In genomic region chr17:45193456-45194025, GRCm38 (mm10) we compare ENCODE assay signal across 14 mouse cellular contexts.
DNase-seq lines count a peak whose midpoint lies in the region; ATAC-seq lines count a peak whose summit lies in the region.
"Had no signal": no experiment of that assay in that cellular context is flagged by ENCODE, and none has a peak within 500 bp of the region (broad histone marks: within the 10 kb centered on the region; RNA-seq: fewer than 3 reads in every experiment).

No protein-coding gene starts in this region.

- WGBS in embryonic facial prominence, embryonic 11.5 days = 30% methylated on average over 11 of the region's 11 CpGs
- WGBS in embryonic facial prominence, embryonic 14.5 days = 12% methylated on average over 10 of the region's 11 CpGs

- peaks cover 11% of the 10 kb centered on the region; the same call in 1 of the 2 replicates for H3K4me1 ChIP-seq in embryonic facial prominence, embryonic 11.5 days (ENCODE audit: control insufficient read depth, insufficient read depth, low read length)
- H3K4me1 ChIP-seq in embryonic facial prominence, embryonic 14.5 days (ENCODE audit: control insufficient read depth, insufficient read depth, low read length) = peaks cover 18% of the 10 kb centered on the region
- H3K4me1 ChIP-seq: heart, embryonic 15.5 days; stomach, embryonic 15.5 days had no signal

- no peaks in the 10 kb centered on the region for H3K27me3 ChIP-seq in embryonic facial prominence, embryonic 11.5 days (ENCODE audit: control insufficient read depth, insufficient read depth, low read length)
- no peaks in the 10 kb centered on the region for H3K27me3 ChIP-seq in embryonic facial prominence, embryonic 14.5 days (replicated peaks; ENCODE audit: control insufficient read depth, insufficient read depth, low read length)
- H3K27me3 ChIP-seq: heart, embryonic 15.5 days; stomach, embryonic 15.5 days had no signal

- H3K36me3 ChIP-seq in embryonic facial prominence, embryonic 11.5 days (replicated peaks; ENCODE audit: control insufficient read depth, insufficient read depth, low read depth, low read length) = no peaks in the 10 kb centered on the region
- H3K36me3 ChIP-seq in embryonic facial prominence, embryonic 14.5 days (ENCODE audit: control insufficient read depth, insufficient read depth, low read length) = no peaks in the 10 kb centered on the region
- H3K36me3 ChIP-seq: heart, embryonic 15.5 days; limb, embryonic 12.5 days; stomach, embryonic 15.5 days had no signal

- peak overlapping the region; percentile 42; the same call in 1 of the 2 replicates for H3K27ac ChIP-seq in embryonic facial prominence, embryonic 11.5 days (replicated peaks; ENCODE audit: low read depth, low read length)
- H3K27ac ChIP-seq in embryonic facial prominence, embryonic 14.5 days (replicated peaks; ENCODE audit: low read depth, low read length) = peak overlapping the region; percentile 71
- H3K27ac ChIP-seq: heart, embryonic 15.5 days; limb, embryonic 12.5 days; stomach, embryonic 15.5 days had no signal

- H3K9me3 ChIP-seq in embryonic facial prominence, embryonic 11.5 days (replicated peaks; ENCODE audit: control insufficient read depth, low read length) = no peaks in the 10 kb centered on the region
- 0 out of 2 replicates have a peak, but pooled peaks cover 4% of the 10 kb centered on the region for H3K9me3 ChIP-seq in embryonic facial prominence, embryonic 14.5 days (ENCODE audit: control insufficient read depth, low read length)
- H3K9me3 ChIP-seq: heart, embryonic 15.5 days; limb, embryonic 12.5 days; stomach, embryonic 15.5 days had no signal

- peak; percentile 64 for ATAC-seq in embryonic facial prominence, embryonic 11.5 days (replicated peaks; ENCODE audit: insufficient number of reproducible peaks, low FRiP score, low TSS enrichment, low read depth)
- peak; percentile 76 for ATAC-seq in embryonic facial prominence, embryonic 14.5 days (ENCODE audit: low read depth)
- ATAC-seq: CD4-positive, CD25-positive, alpha-beta regulatory T cell, adult 4 months had no signal

- intact Hi-C loops in gastrocnemius, postnatal 36 days (cut with DNase I) = no loop called here

- H3K4me2 ChIP-seq in embryonic facial prominence, embryonic 11.5 days (ENCODE audit: low read depth, low read length) = no peak overlapping the region
- H3K4me2 ChIP-seq in embryonic facial prominence, embryonic 14.5 days (ENCODE audit: low read depth, low read length) = peak overlapping the region; percentile 33
- H3K4me2 ChIP-seq: heart, embryonic 15.5 days; limb, embryonic 12.5 days; stomach, embryonic 15.5 days had no signal

- no peak overlapping the region for H3K9ac ChIP-seq in embryonic facial prominence, embryonic 11.5 days (replicated peaks; ENCODE audit: low read length)
- H3K9ac ChIP-seq in embryonic facial prominence, embryonic 14.5 days (ENCODE audit: low read depth, low read length) = no peak overlapping the region
- H3K9ac ChIP-seq: heart, embryonic 15.5 days; limb, embryonic 12.5 days; stomach, embryonic 15.5 days had no signal

- no peak overlapping the region for H3K4me3 ChIP-seq in embryonic facial prominence, embryonic 11.5 days (ENCODE audit: low read depth, low read length)
- no peak overlapping the region for H3K4me3 ChIP-seq in embryonic facial prominence, embryonic 14.5 days (ENCODE audit: low read depth, low read length)
- H3K4me3 ChIP-seq: heart, embryonic 15.5 days; limb, embryonic 12.5 days; stomach, embryonic 15.5 days had no signal

- peak; percentile 18 for DNase-seq in kidney, postnatal 10 days
- DNase-seq in kidney, postnatal 36 days = no peak
- peak; percentile 75 for DNase-seq in embryonic facial prominence, embryonic 11.5 days (ENCODE audit: low spot score)
- peak; percentile 76 for DNase-seq in embryonic facial prominence, embryonic 14.5 days (ENCODE audit: low spot score)
- peak; percentile 55 to 85 for DNase-seq in layer of hippocampus, postnatal 14 days (ENCODE audit: low spot score in 2 of 2)
- DNase-seq in gastrocnemius, postnatal 36 days = no peak
- DNase-seq in T-cell, adult 2 months (ENCODE audit: low spot score) = no peak
- DNase-seq: adrenal gland, adult 8-10 months; lung, postnatal 36 days; thymus, postnatal 14 days had no signal

Comparison
In these comparisons a context has a peak if more than half of its experiments do, and no peak if none do; other contexts are left out.
1. DNase-seq: peak in kidney, postnatal 10 days (single experiment), embryonic facial prominence, embryonic 11.5 days (single experiment), embryonic facial prominence, embryonic 14.5 days (single experiment) and layer of hippocampus, postnatal 14 days (2 of 2); none in kidney, postnatal 36 days (0 of 2), gastrocnemius, postnatal 36 days (0 of 2) and T-cell, adult 2 months (single experiment).